Mouse (Mus musculus) CH12F3 (cell line): ENCODE data around the gene Mypn.

ENCODE experiments used
- in situ Hi-C: fragments of 300-500 bp; cut with MboI; formaldehyde crosslinking; loops from 2 replicates; pipeline ENCODE4 v1.14.3; 2020; ENCODE audit warnings: low sequenced_read_pairs

Gene Mypn

DNA sequence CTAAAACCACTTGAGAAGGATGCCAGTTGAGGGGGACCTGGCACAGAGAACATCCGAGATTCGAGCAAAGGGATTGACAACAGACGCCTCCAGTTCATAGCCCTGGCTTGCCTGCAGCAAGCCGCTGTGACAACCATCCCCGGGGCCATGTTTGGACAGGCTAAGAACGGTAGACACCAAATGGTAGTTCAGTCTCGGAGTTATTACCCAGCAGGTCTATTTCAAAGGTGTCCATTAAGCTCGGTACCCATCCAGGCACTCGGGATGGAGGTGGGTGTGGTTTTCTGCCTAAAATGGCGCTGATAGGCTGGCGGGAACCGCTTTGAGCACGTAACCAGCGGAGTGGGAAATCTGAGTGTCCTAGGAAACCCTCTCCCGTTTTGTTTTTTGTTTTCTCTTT lies 87.9 kb downstream of the Mypn start:
- in situ Hi-C loops, result no loop called here

GRCm38 (mm10) chr10:63113716-63114360 lies 89.9 kb downstream of the Mypn start:
- in situ Hi-C loops, result no loop called here

DNA sequence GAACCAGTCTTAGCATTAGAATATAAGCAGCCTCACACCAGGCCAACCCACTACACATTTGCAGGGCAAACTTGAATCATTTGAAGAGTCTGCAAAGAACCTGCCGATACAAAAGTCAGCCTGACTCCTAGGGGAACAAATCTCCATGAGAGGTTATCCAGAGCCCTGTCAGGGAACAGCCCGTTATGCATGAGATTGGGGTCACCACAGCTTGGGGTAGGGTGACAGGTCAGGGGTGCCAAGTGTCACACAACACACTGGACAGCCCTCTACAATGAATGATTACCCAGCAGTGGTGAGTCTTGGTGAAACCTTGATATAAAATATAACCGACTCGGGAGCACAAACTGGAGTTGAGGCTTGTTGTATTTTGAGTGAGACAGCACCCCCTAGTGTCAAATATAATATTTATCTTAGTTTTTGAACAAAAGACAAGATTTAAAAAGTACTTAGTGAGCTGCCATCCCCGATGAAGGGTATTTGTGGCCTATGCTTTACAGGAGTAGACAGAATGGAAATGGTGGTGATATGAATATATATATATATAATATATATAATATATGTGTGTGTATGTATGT lies 90.6 kb downstream of the Mypn start:
- in situ Hi-C loops, result no loop called here

GRCm38 (mm10) chr10:63100657-63101056 lies 103.1 kb downstream of the Mypn start:
- in situ Hi-C loops, result no loop called here

DNA sequence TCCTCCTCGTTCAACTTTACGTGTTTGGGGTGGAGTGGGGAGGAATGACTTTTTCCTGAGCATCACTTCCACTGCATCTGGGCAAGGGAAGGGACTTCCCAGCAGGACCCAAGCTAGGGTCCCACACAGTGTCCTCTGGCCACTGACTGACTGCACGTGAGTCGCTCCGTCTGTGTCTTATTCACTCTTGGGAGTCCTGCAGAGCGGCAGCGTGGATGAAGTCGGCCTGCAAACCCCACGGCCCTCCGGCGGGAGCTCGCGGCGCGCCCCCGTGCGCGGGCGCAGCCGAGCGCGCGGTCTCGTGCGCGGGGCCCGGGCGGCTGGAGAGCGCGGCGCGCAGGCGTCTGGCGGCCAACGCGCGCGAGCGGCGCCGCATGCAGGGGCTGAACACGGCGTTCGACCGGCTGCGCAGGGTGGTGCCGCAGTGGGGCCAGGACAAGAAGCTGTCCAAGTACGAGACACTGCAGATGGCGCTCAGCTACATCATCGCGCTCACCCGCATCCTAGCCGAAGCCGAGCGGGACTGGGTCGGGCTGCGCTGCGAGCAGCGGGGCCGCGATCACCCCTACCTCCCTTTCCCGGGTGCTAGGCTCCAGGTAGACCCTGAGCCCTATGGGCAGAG lies 103.7 kb downstream of the Mypn start:
- in situ Hi-C loops, result no loop called here

DNA sequence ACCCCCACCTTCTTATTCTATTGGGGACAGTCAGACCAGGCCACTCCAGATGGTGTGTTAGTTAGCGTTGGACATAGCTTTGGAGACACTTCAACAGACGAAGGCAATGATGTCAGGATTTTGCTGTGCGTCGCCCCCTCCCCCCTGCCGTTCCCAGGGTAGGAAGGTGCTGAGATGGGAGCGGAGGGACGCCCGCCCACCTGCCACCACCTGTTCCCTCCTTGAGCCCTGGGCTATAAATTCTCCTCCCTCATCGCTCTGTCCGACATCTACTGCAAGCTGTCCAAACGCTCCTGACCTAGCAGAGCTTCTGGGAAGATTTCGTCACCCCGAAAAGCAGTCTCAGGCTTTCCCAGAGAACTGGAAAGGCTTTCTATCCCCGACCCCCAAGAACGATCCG lies 104.2 kb downstream of the Mypn start, which contains the start of gene Atoh7:
TSS of gene Atoh7 (plus strand) at position 131 of the 400 bp plus-strand sequence.
- in situ Hi-C loops, result no loop called here

DNA sequence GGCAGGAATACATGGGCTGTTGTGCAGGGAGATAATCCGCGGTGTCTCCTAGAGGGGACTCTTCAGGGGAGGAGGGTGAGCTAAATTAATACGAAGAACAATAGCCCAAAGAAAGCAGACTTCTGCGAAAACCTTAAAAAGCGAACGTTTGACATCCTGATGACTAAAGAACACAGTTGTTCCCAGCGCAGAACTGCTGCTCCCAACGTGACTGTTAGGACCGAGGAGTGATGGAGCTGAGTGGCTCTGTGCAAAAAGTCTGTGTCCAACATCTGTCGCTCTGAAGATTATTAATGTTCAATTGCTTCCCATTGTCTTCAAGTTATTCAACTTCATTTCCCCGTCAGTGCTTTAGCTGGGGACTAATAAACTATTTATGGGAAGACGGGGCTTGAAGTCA lies 105.6 kb downstream of the Mypn start:
- in situ Hi-C loops, result no loop called here

GRCm38 (mm10) chr10:63096757-63097156 lies 107.0 kb downstream of the Mypn start:
- in situ Hi-C loops, result no loop called here

DNA sequence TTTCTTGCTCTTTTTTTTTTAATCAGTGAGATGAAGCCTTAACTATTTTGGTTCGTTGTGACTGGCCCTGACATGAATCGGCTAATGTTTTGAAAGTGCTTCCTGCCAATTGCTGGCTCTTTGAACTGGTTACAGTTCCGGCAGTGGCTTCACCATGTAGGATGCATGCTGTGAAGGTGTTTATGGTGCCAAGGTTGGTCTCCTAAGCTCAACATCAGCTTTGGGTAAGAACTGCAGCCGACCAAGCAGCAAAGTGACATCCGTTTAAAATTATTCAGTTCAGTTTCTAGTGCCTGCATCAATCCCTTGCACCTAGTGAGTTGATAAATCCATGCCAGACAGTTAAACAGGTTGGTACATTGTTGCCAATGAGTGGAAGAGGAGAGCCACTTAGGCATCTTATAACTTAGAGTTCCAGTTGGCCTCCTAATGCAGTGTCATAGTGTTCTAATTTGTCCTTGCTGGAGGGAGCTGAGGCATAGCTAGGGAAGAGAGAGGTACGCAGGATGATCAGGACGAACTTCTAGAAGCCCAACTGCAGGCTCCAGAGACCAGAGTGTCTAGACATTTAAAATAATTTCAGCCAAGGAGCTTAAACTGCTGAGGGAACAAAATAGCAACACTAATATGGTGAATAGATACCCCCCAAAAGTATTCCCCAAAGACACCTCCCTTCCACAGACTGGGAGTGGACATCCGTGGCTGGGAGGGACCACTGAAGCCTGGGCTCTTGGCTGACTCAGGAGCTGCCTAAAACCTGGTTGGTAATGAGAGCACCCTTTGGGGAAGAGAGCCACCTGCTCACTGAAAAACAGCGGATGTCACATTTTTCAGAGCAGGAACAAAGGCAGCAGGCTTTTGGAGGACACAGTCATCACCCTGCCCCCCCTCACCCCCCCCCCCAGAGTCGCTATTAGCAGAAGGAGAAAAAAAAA lies 110.9 kb downstream of the Mypn start:
- in situ Hi-C loops, result no loop called here

DNA sequence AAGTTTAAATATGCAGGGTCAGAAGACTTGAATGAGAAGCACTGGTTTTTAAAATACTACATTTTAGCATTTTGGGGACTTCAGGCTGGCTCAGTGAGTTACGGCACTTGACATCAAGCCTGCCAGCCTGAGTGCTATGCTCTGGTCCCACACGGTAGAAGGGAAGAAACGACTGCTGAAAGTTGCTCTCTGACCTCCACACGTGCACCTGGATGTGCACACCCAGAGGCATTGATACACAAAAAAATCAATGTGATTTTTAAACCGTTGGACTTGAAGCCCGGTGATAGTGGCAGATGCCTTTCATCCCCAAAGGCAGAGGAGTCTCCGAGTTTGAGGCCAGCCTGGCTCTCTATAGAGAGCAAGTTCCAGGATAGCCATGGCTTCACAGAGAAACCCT lies 111.8 kb downstream of the Mypn start:
- in situ Hi-C loops, result no loop called here

- in situ Hi-C loops, result no loop called here
Measured at GRCm38 (mm10) chr10:63089758-63090571, 113.8 kb downstream of the Mypn start.

GRCm38 (mm10) chr10:63089103-63089757 lies 114.5 kb downstream of the Mypn start:
- in situ Hi-C loops, result no loop called here

DNA sequence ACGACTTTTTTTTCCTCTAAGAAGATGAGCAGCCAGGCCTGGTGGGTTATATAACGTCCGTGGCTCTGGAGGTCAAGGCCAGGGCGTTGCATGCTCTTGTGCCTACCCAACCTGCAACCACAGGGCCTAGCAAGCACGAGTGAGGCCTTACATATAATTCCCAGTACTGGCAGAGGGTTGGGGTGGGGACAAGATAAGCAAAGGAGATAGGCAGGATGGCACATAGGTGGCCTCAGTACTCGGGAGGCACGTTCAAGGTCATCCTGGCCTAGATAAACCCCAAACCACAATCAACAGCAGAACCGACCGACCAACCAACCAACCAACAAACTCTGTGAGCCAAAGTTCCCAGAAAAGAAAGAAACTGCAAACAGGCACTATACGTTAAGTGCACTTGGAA lies 117.4 kb downstream of the Mypn start:
- in situ Hi-C loops, result no loop called here

DNA sequence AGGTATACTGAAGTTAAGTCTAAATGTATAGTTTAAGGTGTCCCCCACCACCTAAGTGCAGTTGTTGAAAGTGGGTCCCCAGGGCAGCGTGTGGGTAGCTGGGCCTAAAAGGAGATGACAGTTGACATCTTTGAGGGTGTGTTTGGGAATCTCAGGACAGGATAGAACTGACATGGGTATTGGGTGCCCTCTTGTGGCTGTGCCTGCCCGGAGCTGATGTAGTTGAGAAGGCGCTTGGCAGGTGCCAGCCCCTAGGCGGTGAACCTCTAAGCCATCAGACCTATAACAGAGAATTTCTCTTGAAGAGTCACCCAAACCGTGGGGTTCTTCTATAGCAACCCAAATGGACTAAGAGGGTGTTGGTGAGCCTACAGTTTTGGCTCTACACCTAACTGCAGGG lies 137.8 kb downstream of the Mypn start:
- in situ Hi-C loops, result no loop called here
